Mouse (Mus musculus) heart, adult 2 months (tissue): ENCODE results near the gene Itpr2. TPM values are rescaled to one million over a fixed set of nuclear protein-coding genes. Genes with fewer than 3 reads are reported as not detected.
A peak's percentile ranks its signal among the peaks of the same experiment; 100 is the strongest.

Experiments used
- DNase-seq, 2 experiments: peaks; one replicate each; pipeline ENCODE4 v3.0.0; 2021
- H3K27ac ChIP-seq: fragments of 200-600 bp; 2 replicates; pipeline ENCODE4 v1.8.1; 2022
- H3K27me3 ChIP-seq: fragments of 200-500 bp; 2 replicates; pipeline ENCODE4 v1.6.1; 2012; ENCODE audit warnings: mild to moderate bottlenecking, low read length, inconsistent platforms, mixed read lengths; ENCODE audit not compliant: control insufficient read depth, insufficient read depth
- H3K36me3 ChIP-seq: fragments of 200-500 bp; 2 replicates; pipeline ENCODE4 v1.6.1; 2012; ENCODE audit warnings: low read length, inconsistent platforms; ENCODE audit not compliant: control insufficient read depth, insufficient read depth
- H3K4me1 ChIP-seq: fragments of 200-500 bp; 2 replicates; pipeline ENCODE4 v1.6.1; 2011; ENCODE audit warnings: low read length; ENCODE audit not compliant: control insufficient read depth, insufficient read depth
- H3K4me3 ChIP-seq: fragments of 200-600 bp; 2 replicates; pipeline ENCODE4 v1.8.1; 2022
- H3K79me2 ChIP-seq: fragments of 200-500 bp; replicated peaks from 2 replicates; pipeline ENCODE4 v1.6.1; 2012; ENCODE audit warnings: mild to moderate bottlenecking, inconsistent platforms, low read length, moderate library complexity, mixed read lengths; ENCODE audit not compliant: control insufficient read depth, insufficient read depth
- H3K9ac ChIP-seq: fragments of 200-500 bp; 2 replicates; pipeline ENCODE4 v1.6.1; 2012; ENCODE audit warnings: low read depth, mild to moderate bottlenecking, control low read depth, inconsistent platforms, low read length, mixed read lengths
- CTCF ChIP-seq: fragments of 200-600 bp; IDR thresholded peaks from 2 replicates; pipeline ENCODE4 v1.8.1; 2022; ENCODE audit warnings: antibody characterized with exemption, mild to moderate bottlenecking, moderate library complexity
- EP300 ChIP-seq: fragments of 200-500 bp; IDR thresholded peaks from 2 replicates; pipeline ENCODE4 v1.6.1; 2011; ENCODE audit warnings: low read depth, low read length, control low read depth; ENCODE audit not compliant: insufficient read depth
- POLR2A ChIP-seq: fragments of 200-500 bp; IDR thresholded peaks from 2 replicates; pipeline ENCODE4 v1.6.1; 2011; ENCODE audit warnings: mild to moderate bottlenecking, low read depth, low read length, control low read depth; ENCODE audit not compliant: insufficient read depth
- WGBS: fragments of 180-500 bp; shearing (Covaris S2); methylation state at CpG from one replicate; pipeline ENCODE4 v1.1.7; 2018; 5-methylcytosine and 5-hydroxymethylcytosine counted together
- intact Hi-C: fragments of 180-260 bp; cut with DNase I; formaldehyde crosslinking; loops from one replicate; pipeline ENCODE4 v1.15.1; 2025
- polyA plus RNA-seq: library from polyadenylated mRNA; depleted of rRNA; stranded (reverse); fragments of >200 nt; gene quantifications from 2 replicates; pipeline ENCODE4 v1.2.3, GENCODE M21; 2012
- total RNA-seq, 2 experiments: library from RNA; stranded (reverse); gene quantifications; 2 replicates each; pipeline ENCODE4 v1.2.3; 2021

The Itpr2 gene
- total and polyA plus RNA-seq, 3 experiments, result 6.6 to 23.7 (median 20.1) TPM

DNA sequence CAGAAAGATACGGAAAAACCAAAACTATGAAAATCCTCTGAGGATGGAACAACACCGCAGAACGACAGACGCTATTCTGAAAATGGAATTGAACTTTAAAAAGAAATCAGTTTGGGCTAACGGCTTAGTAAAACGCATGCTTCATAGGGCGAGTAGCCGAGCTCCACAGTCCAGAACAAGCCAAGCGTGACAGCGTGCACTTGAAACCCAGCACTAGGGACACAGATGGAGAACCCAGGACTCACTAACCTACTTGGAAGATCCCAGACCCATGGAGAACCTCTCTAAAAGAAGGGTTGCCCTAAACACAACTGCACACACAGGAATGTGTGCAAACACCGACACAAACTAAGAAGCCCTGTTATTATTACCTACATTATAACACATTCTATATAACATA is 197.9 kb downstream of the Itpr2 start:
- Histone ChIP-seq H3K36me3 (no peaks in the 10 kb centered on the region), H3K4me1 (peaks cover 2% of the 10 kb centered on the region; the same call in 1 of the 2 replicates), H3K9ac (no peak overlapping the region), H3K27me3 (no peaks in the 10 kb centered on the region), H3K4me3 (no peak overlapping the region), H3K79me2 (no peaks in the 10 kb centered on the region), H3K27ac (no peak overlapping the region)
- 97% methylated on average over 11 of the region's 11 CpGs for WGBS
- intact Hi-C loops, result no loop called here
- TF ChIP-seq POLR2A, result no peak
- TF ChIP-seq EP300, result no peak
- no peak for TF ChIP-seq CTCF
- DNase-seq, result no peak

DNA sequence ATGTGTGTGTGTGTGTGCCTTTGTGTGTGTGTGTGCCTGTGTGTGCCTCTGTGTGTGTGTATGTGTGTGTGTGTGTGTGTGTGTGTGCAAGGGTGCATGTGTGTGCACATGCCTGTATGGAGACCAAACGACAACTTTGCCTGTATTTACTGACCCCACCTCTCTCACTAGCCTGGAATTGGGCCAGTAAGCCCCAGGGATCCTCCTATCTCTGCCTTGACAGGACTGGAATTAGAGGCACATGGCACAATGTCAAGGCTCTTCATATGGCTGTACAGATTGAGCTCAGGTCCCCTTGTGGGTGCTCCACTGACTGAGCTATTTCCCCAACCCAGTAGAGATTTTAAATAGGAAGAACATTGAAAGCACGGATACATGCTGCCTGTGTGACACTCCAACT is 198.7 kb downstream of the Itpr2 start:
- H3K9ac ChIP-seq, result no peak overlapping the region
- H3K27me3 ChIP-seq, result no peaks in the 10 kb centered on the region
- no peaks in the 10 kb centered on the region for H3K36me3 ChIP-seq
- no peak for DNase-seq
- H3K79me2 ChIP-seq, result no peaks in the 10 kb centered on the region
- TF ChIP-seq POLR2A (no peak), EP300 (no peak), CTCF (no peak)
- WGBS, result 69% methylated on average over 2 of the region's 2 CpGs
- no peak overlapping the region for H3K4me3 ChIP-seq
- intact Hi-C loops, result no loop called here
- peaks cover 2% of the 10 kb centered on the region; the same call in 1 of the 2 replicates for H3K4me1 ChIP-seq
- no peak overlapping the region for H3K27ac ChIP-seq

DNA sequence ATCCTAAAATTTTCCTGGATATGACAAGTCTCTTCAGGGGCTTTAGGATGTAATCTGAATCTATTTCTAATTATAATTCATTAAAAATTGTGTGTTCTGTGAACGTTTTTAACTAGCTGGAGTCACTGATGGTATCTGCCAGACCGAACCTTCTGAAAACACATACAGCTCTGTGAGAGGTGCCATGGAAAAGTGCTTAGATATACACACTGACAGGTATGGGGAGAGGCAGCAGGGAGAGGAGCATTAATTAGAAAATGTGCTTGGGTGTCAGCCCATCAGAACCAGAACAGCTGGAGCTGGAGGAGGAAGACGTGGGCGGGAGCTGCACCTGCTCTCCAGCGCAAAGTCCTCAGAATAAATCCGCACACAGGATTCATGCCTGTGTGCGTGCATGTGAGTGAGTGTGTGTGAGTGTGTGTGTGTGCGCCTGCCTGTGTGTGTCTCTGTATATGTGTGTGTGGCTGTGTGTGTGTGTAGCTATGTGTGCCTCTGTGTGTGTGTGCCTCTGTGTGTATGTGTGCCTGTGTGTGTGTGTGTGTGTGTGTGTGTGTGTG is 199.4 kb downstream of the Itpr2 start:
- Histone ChIP-seq H3K79me2 (no peaks in the 10 kb centered on the region), H3K36me3 (no peaks in the 10 kb centered on the region), H3K27ac (no peak overlapping the region), H3K4me1 (peaks cover 2% of the 10 kb centered on the region; the same call in 1 of the 2 replicates), H3K27me3 (no peaks in the 10 kb centered on the region), H3K9ac (no peak overlapping the region), H3K4me3 (no peak overlapping the region)
- intact Hi-C loops, result no loop called here
- TF ChIP-seq CTCF (no peak), EP300 (no peak), POLR2A (no peak)
- 77% methylated on average over 8 of the region's 8 CpGs for WGBS
- DNase-seq, result no peak

DNA sequence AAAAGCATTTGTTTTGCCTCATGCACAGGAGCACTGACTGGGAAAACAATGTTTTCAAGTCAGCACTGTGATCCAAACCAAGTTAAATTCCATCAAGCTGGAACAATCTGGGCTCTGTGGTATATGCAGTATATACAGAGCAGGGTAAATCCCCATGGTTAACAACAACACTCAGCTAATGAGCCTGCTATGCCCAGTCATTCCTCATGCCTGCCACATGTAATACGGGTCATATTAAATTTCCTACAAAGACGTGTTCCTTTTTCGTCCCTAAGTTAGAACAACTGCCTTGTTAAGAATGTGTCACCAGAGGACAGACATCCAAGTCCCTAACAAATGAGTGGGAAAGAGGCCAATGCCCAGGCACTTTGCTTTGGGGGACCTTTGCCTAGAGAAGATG is 199.9 kb downstream of the Itpr2 start:
- DNase-seq, result no peak
- Histone ChIP-seq H3K27ac (no peak overlapping the region), H3K9ac (no peak overlapping the region), H3K79me2 (no peaks in the 10 kb centered on the region), H3K27me3 (no peaks in the 10 kb centered on the region), H3K4me1 (peaks cover 2% of the 10 kb centered on the region; the same call in 1 of the 2 replicates), H3K36me3 (no peaks in the 10 kb centered on the region), H3K4me3 (no peak overlapping the region)
- intact Hi-C loops, result no loop called here
- TF ChIP-seq EP300 (no peak), CTCF (no peak), POLR2A (no peak)
- WGBS, result 58% methylated on average over 3 of the region's 3 CpGs

DNA sequence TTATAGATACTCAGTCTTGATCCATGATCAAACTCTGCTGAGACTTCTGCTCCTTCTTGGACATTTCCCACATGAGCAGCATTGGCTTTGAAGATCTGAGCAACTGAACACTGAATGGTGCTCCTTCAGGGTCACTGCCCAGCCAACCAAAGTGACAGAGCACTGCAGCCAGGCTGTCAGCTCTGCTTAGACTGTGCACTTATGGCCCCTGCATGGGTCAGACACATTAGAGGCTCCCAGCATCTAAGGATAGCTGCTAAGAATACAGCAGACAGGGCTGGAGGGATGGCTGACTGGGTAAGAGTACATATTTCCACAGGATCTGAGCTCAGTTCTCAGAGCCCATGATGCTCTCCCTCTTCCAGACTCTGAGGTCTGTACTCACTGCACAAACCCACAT is 201.1 kb downstream of the Itpr2 start:
- H3K79me2 ChIP-seq, result no peaks in the 10 kb centered on the region
- no peak overlapping the region for H3K4me3 ChIP-seq
- intact Hi-C loops, result no loop called here
- H3K27ac ChIP-seq, result no peak overlapping the region
- H3K27me3 ChIP-seq, result no peaks in the 10 kb centered on the region
- no peak for DNase-seq
- no peak for TF ChIP-seq CTCF
- no peak for TF ChIP-seq POLR2A
- no peak for TF ChIP-seq EP300
- peaks cover 2% of the 10 kb centered on the region; the same call in 1 of the 2 replicates for H3K4me1 ChIP-seq
- no peak overlapping the region for H3K9ac ChIP-seq
- no peaks in the 10 kb centered on the region for H3K36me3 ChIP-seq

DNA sequence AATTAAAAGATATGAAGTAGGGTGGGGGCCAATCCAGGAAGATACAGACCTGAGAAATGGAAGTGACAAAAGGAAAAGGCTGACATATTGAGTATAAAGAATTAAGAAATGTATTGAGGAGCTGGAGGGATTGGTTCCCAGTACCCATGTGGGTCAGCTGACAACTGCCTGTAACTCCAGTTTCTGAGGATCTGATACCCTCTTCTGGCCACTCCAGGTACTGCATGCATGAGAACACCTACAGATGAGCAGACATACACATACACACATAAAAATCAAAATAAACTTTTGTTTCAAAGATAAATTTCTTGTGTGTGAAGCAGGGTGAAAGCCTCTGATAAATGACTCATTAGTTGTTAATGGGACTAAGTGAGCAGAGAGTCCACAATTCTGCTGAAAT is 203.3 kb downstream of the Itpr2 start:
- no peak overlapping the region for H3K9ac ChIP-seq
- H3K27ac ChIP-seq, result no peak overlapping the region
- no peak for TF ChIP-seq EP300
- TF ChIP-seq CTCF, result peak; percentile 65
- no peak for DNase-seq
- no peak overlapping the region for H3K4me3 ChIP-seq
- H3K4me1 ChIP-seq, result no peaks in the 10 kb centered on the region
- no peaks in the 10 kb centered on the region for H3K27me3 ChIP-seq
- no peaks in the 10 kb centered on the region for H3K79me2 ChIP-seq
- no peaks in the 10 kb centered on the region for H3K36me3 ChIP-seq
- intact Hi-C loops, result no loop called here
